Mouse (Mus musculus) CD4-positive, CD25-positive, alpha-beta regulatory T cell (primary cell): ENCODE results near the gene Nacad. TPM values are rescaled to one million over a fixed set of nuclear protein-coding genes. Genes with fewer than 3 reads are reported as not detected.

Source experiments
- polyA plus RNA-seq: library from polyadenylated mRNA; unstranded; fragments of 100-300 nt; shearing (Covaris generic); gene quantifications from one replicate; pipeline ENCODE4 v1.2.1, GENCODE M21; 2017

The Nacad gene
- polyA plus RNA-seq: 1.3 TPM

GRCm38 (mm10) chr11:6605491-6606399 lies at the start of gene Nacad:
Gene Nacad, minus strand, starts transcription at chr11:6606053.

GRCm38 (mm10) chr11:6638537-6638936 lies 32.7 kb upstream of the Nacad start, which contains the start of gene Wap:
Gene Wap, minus strand, starts transcription at chr11:6638637.

GRCm38 (mm10) chr11:6625478-6626387 lies 19.9 kb upstream of the Nacad start, which contains the start of gene Tbrg4:
Gene Tbrg4, minus strand, starts transcription at chr11:6626067.

Other genes with a start within 250 kb of the Nacad start
- 109 TPM for gene Zmiz2, start 217.0 kb downstream of the Nacad start, polyA plus RNA-seq
- 4,352 TPM for gene Ppia, start 190.6 kb downstream of the Nacad start, polyA plus RNA-seq
- 221 TPM for gene H2afv, start 161.6 kb downstream of the Nacad start, polyA plus RNA-seq
- 20.3 TPM for gene Purb, start 130.1 kb downstream of the Nacad start, polyA plus RNA-seq
- gene Myo1g, start 85.1 kb downstream of the Nacad start, polyA plus RNA-seq: 203 TPM
- 332 TPM for gene Ccm2, start 59.2 kb downstream of the Nacad start, polyA plus RNA-seq
- 17.7 TPM for gene Tbrg4, start 20.0 kb upstream of the Nacad start, polyA plus RNA-seq
- not detected for gene Wap, start 32.6 kb upstream of the Nacad start, polyA plus RNA-seq
- 3.4 TPM for gene Ramp3, start 52.5 kb upstream of the Nacad start, polyA plus RNA-seq
- not detected for gene Gm11983, start 231.6 kb upstream of the Nacad start, polyA plus RNA-seq